Mouse (Mus musculus): ENCODE data around the gene Apoc1.

- TF ChIP-seq CTCF (IDR thresholded peaks at IDR 0.05; ENCODE audit: low read depth) (no peak), EP300 (optimal IDR thresholded peaks at IDR 0.05) (no peak)
These were observed 7.1 kb downstream of the Apoc1 start for GRCm38 (mm10) chr7:19685374-19685773.
